Mouse (Mus musculus): Measurements from ENCODE around the gene Paxx. TPM values are rescaled to one million over a fixed set of nuclear protein-coding genes. Genes with fewer than 3 reads are reported as not detected.
A peak's percentile ranks its signal among the peaks of the same experiment; 100 is the strongest.

The Paxx gene
- polyA plus RNA-seq, 1 experiment, result 137 TPM

DNA sequence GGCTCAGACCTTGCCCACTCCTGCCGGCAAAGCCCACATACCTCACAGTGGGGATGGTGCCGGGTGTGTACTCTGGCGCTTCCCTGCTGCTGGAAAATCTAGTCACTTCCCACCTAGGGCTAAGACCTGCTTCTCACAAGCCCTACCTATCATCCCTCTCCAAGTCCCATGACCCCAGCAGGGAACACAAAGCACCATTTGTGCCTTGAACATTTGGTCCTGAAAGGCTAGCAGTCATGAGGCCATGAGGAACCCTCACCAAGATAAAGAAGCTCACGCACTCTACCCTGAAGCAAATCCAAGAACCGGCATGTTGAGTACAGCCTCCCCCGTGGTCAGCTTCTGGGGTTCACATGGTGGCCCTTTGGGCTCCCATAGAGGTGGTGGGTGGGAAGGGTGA, 9.1 kb upstream of the Paxx start, which contains the start of gene Ptgds:
Ptgds (minus strand) TSS at position 78 of the 400 bp plus-strand sequence.
- H3K4me1 ChIP-seq (ENCODE audit: control insufficient read depth, insufficient read depth, low read length), result no peaks in the 10 kb centered on the region; the same call in 1 of the 2 replicates
- H3K27ac ChIP-seq (ENCODE audit: insufficient read depth, low read length), result peak within 1 kb of the TSS; percentile 66
- no peak for TF ChIP-seq CTCF (IDR thresholded peaks at IDR 0.05; ENCODE audit: extremely low read depth, insufficient read depth, low read length)
- no peak for TF ChIP-seq POLR2A (IDR thresholded peaks at IDR 0.05; ENCODE audit: extremely low read depth, insufficient read depth, low read length)
- peak within 1 kb of the TSS; percentile 5 for H3K4me3 ChIP-seq (ENCODE audit: insufficient read depth, low read length)

DNA sequence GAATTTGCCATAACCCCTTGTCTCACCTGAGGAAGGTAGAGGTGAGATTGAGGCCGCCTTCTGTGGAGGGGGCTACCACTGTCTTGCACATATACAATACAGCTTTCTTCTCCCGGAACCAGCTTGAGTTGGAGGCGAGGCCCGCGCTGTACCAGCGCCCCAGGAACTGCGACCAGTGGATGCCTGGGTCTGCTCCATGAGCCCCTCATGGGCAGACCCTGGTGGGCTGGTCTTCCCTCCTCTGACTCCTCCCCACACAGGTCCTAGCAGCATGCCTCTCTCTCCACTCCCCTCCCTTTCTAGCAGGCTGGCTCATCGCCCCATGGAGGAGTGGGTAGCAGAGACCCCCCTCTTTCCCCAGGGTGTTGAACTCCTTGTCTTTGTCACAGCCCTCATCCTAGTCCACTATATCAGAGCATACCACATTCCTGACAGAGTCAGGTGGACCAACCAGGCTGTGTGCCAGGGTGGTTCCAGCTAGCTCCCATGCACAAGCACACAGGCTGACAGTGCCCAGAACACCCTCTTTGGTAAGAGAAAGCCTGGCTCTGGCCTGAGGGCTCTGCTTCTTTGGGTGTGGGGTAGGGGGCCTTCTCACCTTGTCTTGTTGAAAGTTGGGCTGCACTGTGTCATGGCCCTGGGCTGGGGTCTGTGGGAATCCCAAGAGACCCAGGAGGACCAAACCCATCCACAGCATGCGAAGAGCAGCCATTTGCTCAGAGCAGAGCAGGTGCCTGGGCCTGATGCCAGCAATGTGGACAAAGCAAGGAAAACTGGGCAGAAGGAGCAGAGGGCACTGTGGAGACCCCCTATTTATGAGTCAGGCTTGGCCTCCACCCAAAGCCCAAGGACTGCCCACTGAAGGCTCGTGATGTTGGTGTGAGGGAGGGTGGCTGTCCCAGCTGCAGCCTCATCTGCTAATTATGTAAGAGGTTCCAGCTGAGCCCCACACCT, 8.3 kb upstream of the Paxx start:
- TF ChIP-seq POLR2A (IDR thresholded peaks at IDR 0.05; ENCODE audit: extremely low read depth, insufficient read depth, low read length), result peak; percentile 59; the same call in 1 of the 2 replicates
- TF ChIP-seq CTCF (IDR thresholded peaks at IDR 0.05; ENCODE audit: extremely low read depth, insufficient read depth, low read length), result no peak
- Histone ChIP-seq H3K27ac (ENCODE audit: insufficient read depth, low read length) (peak overlapping the region; percentile 66), H3K4me3 (ENCODE audit: insufficient read depth, low read length) (peak overlapping the region; percentile 5), H3K4me1 (ENCODE audit: control insufficient read depth, insufficient read depth, low read length) (no peaks in the 10 kb centered on the region; the same call in 1 of the 2 replicates)

DNA sequence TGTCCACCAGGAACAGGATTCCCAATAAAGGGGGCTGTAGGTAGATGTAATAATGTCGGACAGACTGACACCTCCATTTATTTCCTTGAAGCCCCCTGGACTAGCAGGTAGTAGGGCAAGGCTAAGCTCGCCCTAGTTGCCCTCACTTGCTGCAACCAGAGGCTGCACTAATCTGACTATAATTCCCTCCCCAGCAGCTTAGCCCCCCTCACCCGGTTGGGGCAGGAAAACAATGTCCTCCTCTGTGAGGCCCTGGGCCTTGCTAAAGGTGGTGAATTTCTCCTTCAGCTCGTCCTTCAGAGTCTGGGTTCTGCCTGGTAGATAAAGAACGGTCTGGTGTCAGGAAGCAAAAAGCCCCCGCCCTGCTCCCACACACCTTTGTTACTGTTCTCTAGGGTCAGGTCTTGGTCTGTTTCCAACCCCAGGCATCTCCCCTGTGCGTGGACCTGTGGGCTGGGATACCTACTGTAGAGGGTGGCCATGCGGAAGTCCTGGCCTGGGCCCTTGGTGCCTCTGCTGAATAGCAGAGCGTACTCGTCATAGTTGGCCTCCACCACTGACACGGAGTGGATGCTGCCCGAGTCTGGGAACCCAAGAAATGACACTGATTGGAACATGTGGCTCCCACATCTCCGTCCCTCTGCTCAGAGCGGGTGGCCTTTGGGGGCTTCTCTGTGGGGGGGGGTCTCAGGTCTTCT, 6.9 kb upstream of the Paxx start:
- Histone ChIP-seq H3K4me1 (ENCODE audit: control insufficient read depth, insufficient read depth, low read length) (no peaks in the 10 kb centered on the region; the same call in 1 of the 2 replicates), H3K4me3 (ENCODE audit: insufficient read depth, low read length) (no peak overlapping the region; the same call in 1 of the 2 replicates), H3K27ac (ENCODE audit: insufficient read depth, low read length) (peak overlapping the region; percentile 32; the same call in 1 of the 2 replicates)
- TF ChIP-seq CTCF (IDR thresholded peaks at IDR 0.05; ENCODE audit: extremely low read depth, insufficient read depth, low read length) (no peak), POLR2A (IDR thresholded peaks at IDR 0.05; ENCODE audit: extremely low read depth, insufficient read depth, low read length) (no peak)

DNA sequence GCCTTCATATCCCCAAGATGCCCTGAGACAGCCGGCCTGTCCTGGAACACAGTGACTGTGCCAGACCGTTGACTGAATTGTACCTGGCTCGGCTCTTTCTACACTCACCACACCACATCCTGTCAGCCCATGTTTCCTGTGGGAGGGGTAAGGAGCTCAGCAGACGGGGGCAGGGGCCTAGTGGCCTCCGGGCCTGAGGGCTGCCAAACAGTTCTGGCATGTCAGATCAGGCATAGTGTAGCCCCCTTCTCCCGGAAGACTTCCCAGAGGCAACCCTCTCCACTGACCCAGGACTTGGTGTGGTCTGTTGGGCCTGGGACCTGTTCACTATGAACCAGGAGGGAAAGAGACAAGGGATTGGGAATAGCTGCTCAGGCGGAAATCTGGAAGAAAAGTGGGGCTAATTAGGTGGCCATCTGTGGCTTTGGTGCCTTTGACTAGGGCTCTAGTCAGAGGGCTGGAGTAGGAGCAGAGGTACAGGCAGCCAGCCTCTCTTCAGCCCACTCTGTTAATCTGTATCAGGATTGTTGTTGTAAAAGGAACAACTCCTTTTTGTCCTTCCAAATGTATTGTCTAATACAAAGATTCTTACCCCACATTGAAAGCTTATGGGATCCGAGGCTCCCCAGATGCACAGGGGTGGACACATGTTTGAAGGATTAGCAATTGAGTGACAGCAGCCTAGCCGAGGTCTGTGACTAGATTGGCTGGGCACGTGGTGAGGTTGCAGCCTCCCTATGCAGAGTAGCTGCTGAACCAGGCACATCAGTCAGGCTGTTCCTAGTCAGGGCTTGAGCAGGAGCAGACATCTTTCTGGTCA, 5.1 kb upstream of the Paxx start:
- no peak overlapping the region for H3K4me3 ChIP-seq (ENCODE audit: insufficient read depth, low read length)
- H3K4me1 ChIP-seq (ENCODE audit: control insufficient read depth, insufficient read depth, low read length), result peaks cover 3% of the 10 kb centered on the region
- TF ChIP-seq CTCF (IDR thresholded peaks at IDR 0.05; ENCODE audit: extremely low read depth, insufficient read depth, low read length), result no peak
- no peak for TF ChIP-seq POLR2A (IDR thresholded peaks at IDR 0.05; ENCODE audit: extremely low read depth, insufficient read depth, low read length)
- H3K27ac ChIP-seq (ENCODE audit: insufficient read depth, low read length), result no peak overlapping the region

DNA sequence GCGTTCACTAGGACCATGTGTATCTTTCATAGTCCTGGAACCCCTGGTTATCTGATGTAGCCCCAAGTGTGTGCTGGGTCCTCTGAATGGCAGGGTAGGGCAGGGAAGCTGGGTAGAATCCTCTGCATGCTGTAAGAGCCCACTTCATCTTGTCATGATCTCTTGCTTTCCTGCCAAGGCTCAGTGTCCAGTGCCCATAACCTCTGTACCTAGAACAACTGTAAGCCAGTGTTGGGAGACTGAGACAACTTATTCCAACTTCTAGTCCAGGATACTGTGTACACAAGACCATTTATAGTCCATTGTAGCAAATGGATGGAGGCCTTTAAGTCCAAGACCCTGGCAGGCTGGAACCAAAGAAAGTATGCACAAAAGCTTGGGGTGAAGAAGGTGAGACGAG, 4.4 kb upstream of the Paxx start:
- TF ChIP-seq POLR2A (IDR thresholded peaks at IDR 0.05; ENCODE audit: extremely low read depth, insufficient read depth, low read length), result no peak
- TF ChIP-seq CTCF (IDR thresholded peaks at IDR 0.05; ENCODE audit: extremely low read depth, insufficient read depth, low read length), result no peak
- no peak overlapping the region for H3K4me3 ChIP-seq (ENCODE audit: insufficient read depth, low read length)
- H3K27ac ChIP-seq (ENCODE audit: insufficient read depth, low read length), result no peak overlapping the region
- H3K4me1 ChIP-seq (ENCODE audit: control insufficient read depth, insufficient read depth, low read length), result peaks cover 3% of the 10 kb centered on the region

DNA sequence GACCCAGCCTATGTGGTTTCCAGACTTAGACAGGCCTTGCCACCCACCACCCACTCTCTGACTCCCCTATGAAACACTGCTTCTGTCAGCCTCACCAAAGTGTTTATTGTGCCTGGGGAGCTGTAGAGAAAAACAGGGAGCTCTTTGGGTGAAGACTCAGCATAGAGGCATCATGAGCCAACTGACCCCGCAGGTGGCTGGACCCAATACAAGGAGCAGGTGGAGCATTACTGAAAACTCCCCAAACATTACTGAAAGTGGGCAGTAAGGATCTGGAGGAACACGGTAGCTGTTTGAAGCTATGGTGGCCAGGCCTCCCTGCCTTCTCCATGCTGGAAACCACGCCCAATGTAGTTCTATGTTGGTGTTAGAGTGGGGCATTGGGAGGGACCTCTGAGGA, 2.7 kb upstream of the Paxx start:
- Histone ChIP-seq H3K27ac (ENCODE audit: insufficient read depth, low read length) (no peak overlapping the region), H3K4me1 (ENCODE audit: control insufficient read depth, insufficient read depth, low read length) (peaks cover 5% of the 10 kb centered on the region)
- TF ChIP-seq POLR2A (IDR thresholded peaks at IDR 0.05; ENCODE audit: extremely low read depth, insufficient read depth, low read length) (no peak), CTCF (IDR thresholded peaks at IDR 0.05; ENCODE audit: extremely low read depth, insufficient read depth, low read length) (no peak)

DNA sequence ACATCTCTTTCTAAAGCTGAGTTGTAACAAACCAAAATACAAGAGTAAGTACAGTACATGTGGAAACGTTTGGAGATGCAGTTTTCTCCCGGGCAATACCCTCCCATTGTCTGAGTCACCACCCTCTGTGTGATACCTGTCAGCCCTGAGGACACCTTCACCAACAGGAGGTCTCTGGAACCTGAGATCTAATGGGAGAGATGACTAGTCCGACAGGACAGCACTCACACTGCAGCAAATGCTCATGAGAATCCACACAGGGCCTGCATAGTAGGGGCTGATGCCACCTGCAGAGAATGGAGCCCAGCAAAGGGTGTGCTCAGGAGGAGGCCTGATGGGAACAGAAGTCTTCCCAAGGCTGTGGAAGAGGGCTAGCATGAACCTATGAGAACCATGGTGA, 513 bp upstream of the Paxx start:
- TF ChIP-seq CTCF (IDR thresholded peaks at IDR 0.05; ENCODE audit: extremely low read depth, insufficient read depth, low read length), result no peak
- TF ChIP-seq POLR2A (IDR thresholded peaks at IDR 0.05; ENCODE audit: extremely low read depth, insufficient read depth, low read length), result no peak
- H3K4me1 ChIP-seq (ENCODE audit: control insufficient read depth, insufficient read depth, low read length), result peaks cover 5% of the 10 kb centered on the region
- H3K27ac ChIP-seq (ENCODE audit: insufficient read depth, low read length), result peak overlapping the region; percentile 77

More for the DNA sequence above, 2.7 kb upstream of the Paxx start:
- H3K4me3 ChIP-seq (ENCODE audit: insufficient read depth, low read length), result no peak overlapping the region

DNA sequence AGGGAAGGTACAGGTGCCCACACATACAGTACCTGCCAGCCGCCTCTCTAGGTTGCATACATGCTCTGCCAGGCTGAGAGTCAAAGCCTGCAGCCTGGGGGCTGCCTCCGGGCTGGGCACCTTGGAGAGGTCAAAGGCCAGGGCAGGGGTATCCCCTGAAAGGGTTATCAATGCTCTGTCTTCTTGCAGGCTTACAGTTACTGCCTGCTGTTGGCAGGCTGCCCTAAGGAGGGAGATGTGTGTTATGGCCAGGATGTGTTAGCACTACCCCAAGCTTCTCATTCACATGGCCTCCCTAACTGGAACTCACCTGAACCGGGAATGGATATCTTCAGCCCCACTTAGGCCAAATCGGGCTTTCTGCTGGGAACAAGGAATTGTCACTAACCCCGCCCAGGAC, 759 bp downstream of the Paxx start:
- Histone ChIP-seq H3K27ac (ENCODE audit: insufficient read depth, low read length) (peak overlapping the region; percentile 80), H3K4me1 (ENCODE audit: control insufficient read depth, insufficient read depth, low read length) (peaks cover 5% of the 10 kb centered on the region)
- TF ChIP-seq CTCF (IDR thresholded peaks at IDR 0.05; ENCODE audit: extremely low read depth, insufficient read depth, low read length), result no peak
- no peak for TF ChIP-seq POLR2A (IDR thresholded peaks at IDR 0.05; ENCODE audit: extremely low read depth, insufficient read depth, low read length)

More for the DNA sequence above, 513 bp upstream of the Paxx start:
- peak overlapping the region; percentile 82 for H3K4me3 ChIP-seq (ENCODE audit: insufficient read depth, low read length)

DNA sequence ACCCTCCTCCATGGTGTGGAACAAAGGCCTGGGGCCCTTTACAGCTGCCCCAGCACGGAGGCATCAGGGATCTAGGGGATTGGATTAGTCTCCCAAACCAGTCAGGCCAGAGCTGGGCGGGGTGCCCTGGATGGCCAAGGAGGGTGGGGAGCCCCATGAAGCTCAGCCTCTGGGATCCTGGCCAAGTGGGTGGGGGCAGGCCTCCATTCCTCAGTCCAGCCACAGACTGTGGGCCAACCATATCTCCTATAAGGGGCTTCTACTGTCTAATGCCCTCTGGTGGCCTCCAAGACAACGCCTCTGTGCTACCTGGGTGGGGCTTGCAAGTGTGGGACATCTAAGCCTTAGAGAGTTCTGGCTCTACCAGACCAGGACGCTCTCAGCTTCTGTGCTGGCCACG, 2.0 kb downstream of the Paxx start:
- H3K27ac ChIP-seq (ENCODE audit: insufficient read depth, low read length), result no peak overlapping the region
- peaks cover 5% of the 10 kb centered on the region for H3K4me1 ChIP-seq (ENCODE audit: control insufficient read depth, insufficient read depth, low read length)
- TF ChIP-seq CTCF (IDR thresholded peaks at IDR 0.05; ENCODE audit: extremely low read depth, insufficient read depth, low read length), result no peak
- no peak for TF ChIP-seq POLR2A (IDR thresholded peaks at IDR 0.05; ENCODE audit: extremely low read depth, insufficient read depth, low read length)
- H3K4me3 ChIP-seq (ENCODE audit: insufficient read depth, low read length), result no peak overlapping the region

More for the DNA sequence above, 759 bp downstream of the Paxx start:
- peak overlapping the region; percentile 82 for H3K4me3 ChIP-seq (ENCODE audit: insufficient read depth, low read length)
